Mouse (Mus musculus) forebrain, embryonic 11.5 days (tissue): Measurements from ENCODE around the gene Ss18l2. TPM values are rescaled to one million over a fixed set of nuclear protein-coding genes. Genes with fewer than 3 reads are reported as not detected.

ENCODE experiments used
- ATAC-seq: fragments of 200-750 bp; cut with Nextera tagmentation; replicated peaks from 2 replicates; pipeline ENCODE4 v1.8.0; 2017; ENCODE audit warnings: moderate TSS enrichment; ENCODE audit not compliant: low FRiP score
- DNase-seq: peaks from one replicate; pipeline ENCODE4 v3.0.0-alpha.2; 2017; ENCODE audit warnings: low spot score
- H3K27ac ChIP-seq: fragments of 300-500 bp; sonication (generic); 2 replicates; pipeline ENCODE4 v1.5.1; 2014; ENCODE audit warnings: low read depth, low read length
- H3K27me3 ChIP-seq: fragments of 300-500 bp; sonication (generic); 2 replicates; pipeline ENCODE4 v1.6.1; 2014; ENCODE audit warnings: mild to moderate bottlenecking, low read length, mixed read lengths; ENCODE audit not compliant: control insufficient read depth, insufficient read depth
- H3K36me3 ChIP-seq: fragments of 300-500 bp; sonication (generic); 2 replicates; pipeline ENCODE4 v1.6.1; 2014; ENCODE audit warnings: mild to moderate bottlenecking, low read length, moderate library complexity, mixed read lengths; ENCODE audit not compliant: control insufficient read depth, insufficient read depth
- H3K4me1 ChIP-seq: fragments of 300-500 bp; sonication (generic); replicated peaks from 2 replicates; pipeline ENCODE4 v1.6.1; 2014; ENCODE audit warnings: low read length, mixed read lengths; ENCODE audit not compliant: control insufficient read depth, insufficient read depth
- H3K4me2 ChIP-seq: fragments of 300-500 bp; sonication (generic); 2 replicates; pipeline ENCODE4 v1.6.1; 2014; ENCODE audit warnings: low read depth, mild to moderate bottlenecking, low read length, moderate library complexity, mixed read lengths; ENCODE audit not compliant: severe bottlenecking
- H3K4me3 ChIP-seq: fragments of 300-500 bp; sonication (generic); 2 replicates; pipeline ENCODE4 v1.5.1; 2014; ENCODE audit warnings: low read depth, low read length
- H3K9ac ChIP-seq: fragments of 300-500 bp; sonication (generic); 2 replicates; pipeline ENCODE4 v1.6.1; 2014; ENCODE audit warnings: low read length
- H3K9me3 ChIP-seq: fragments of 300-500 bp; sonication (generic); 2 replicates; pipeline ENCODE4 v1.6.1; 2016; ENCODE audit warnings: low read length, mixed read lengths; ENCODE audit not compliant: control insufficient read depth
- WGBS: fragments of 180-500 bp; shearing (Covaris S2); extraction: QIAGEN DNeasy Blood & Tissue Kit; methylation state at CpG from one replicate; pipeline ENCODE4 v1.1.7; 2014; 5-methylcytosine and 5-hydroxymethylcytosine counted together
- polyA plus RNA-seq: library from polyadenylated mRNA; unstranded; fragments of >200 nt; fragmentation: Nextera tagmentation; extraction: Ambion mirVana; gene quantifications from 2 replicates; pipeline ENCODE4 v1.2.1, GENCODE M21; 2014

The Ss18l2 gene
- polyA plus RNA-seq, 1 experiment from 2014 or later: 94.3 TPM

DNA sequence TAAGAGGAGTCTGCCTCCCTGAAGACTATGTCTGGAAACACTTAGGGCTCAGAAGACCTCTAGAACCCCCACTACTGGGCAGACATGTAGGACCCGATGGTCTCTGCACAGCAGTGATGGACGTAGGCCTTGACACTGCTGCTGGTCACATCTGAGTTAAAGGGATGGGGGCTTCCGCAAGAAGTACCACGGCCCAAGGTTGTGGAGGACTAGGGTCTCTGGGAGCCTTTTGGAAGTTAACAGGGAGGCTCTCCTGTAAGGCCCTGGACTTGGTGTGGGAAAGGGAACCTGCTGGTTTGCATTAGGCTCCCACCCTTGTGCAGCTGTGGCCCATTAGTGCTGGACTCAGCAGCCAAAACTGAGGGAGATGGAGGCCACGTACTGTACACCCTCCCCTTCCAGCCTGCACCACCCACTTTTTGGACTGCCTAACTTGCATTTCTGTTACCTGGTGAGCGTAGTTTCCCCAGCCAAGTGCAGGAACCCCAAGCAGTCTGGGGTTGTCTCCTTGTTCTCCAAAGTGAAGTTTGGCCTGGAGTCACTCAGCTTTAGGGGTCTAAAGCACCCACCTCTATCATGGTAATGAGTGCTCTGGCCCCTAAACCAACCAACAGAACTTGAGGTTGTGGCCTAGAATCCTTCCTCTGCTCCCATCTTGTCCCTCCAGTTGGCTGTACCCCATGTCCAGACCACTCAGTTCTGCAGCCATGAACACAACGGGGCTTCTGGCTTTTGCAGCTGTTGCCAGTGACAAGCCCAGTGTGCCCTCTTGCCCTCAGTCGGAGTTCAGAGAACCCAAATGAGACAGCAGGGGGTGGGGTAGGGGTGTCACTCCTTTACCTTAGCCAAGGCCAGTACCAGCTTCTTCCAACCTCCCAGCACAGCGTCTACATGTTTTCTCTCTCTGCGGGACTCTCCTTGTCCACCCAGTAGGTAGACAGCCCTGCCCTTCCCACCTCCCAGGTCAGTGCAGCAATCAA lies 48.0 kb downstream of the Ss18l2 start:
- Histone ChIP-seq H3K4me2 (peak overlapping the region; percentile 98), H3K9ac (no peak overlapping the region), H3K4me3 (peak overlapping the region; percentile 84; the same call in 1 of the 2 replicates), H3K27ac (no peak overlapping the region), H3K36me3 (peaks cover 3% of the 10 kb centered on the region; the same call in 1 of the 2 replicates), H3K4me1 (peaks cover 16% of the 10 kb centered on the region), H3K27me3 (no peaks in the 10 kb centered on the region), H3K9me3 (no peaks in the 10 kb centered on the region)
- no peak for ATAC-seq
- WGBS: 53% methylated on average over 10 of the region's 10 CpGs
- no peak for DNase-seq

DNA sequence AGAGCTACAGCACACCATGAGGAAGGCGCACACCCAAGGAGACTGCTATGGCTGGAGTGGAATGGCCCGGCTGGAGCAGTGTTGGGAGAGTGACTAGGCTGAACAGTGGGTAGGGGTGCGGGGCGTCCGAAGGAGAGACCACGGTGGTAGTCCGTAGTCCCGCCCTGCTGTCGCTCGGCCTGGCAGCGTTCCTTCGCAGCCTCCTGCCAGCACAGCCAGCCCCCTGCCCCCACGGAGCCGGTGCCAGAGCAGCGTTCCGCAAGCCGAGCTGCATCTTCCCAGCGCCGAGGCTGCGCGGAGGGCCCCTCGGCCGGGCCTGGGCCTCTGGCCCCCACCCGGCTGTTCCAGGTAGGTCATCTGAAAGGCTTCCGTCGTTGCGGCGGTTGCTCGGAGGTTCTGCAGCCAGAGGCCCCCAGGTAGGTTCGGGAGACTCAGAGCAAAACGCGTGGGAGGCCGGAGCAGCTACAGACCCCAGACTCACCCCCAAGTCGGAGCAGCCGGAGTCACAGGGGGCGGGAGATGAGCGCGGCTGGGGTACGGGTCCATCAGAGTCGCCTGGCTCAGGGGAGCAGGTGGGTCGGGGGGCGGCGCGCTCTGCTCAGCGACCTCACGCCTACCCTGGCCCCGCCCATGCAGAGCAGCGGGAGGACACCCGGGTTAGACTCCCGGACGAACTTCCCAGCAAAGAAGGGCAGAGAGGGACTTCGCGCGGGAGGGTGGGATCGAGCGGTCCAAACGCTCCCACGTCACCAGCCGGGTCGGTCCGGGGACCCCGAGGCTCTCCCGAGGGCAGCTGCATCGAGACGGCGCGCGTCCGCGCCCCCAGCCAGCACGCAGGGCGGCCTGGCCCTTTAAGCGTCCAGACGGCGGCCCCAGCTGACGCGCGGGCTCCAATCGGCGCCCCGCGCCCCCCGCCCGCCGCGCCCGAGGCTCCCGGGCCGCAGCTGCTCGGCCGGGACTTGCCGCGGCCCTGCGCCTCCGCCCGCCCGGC lies 49.3 kb downstream of the Ss18l2 start, which contains the start of gene Zfp651:
Zfp651 (plus strand) TSS at position 240 of the 991 bp plus-strand sequence.
- Histone ChIP-seq H3K27ac (peak within 1 kb of the TSS; percentile 88), H3K9ac (peak within 1 kb of the TSS; percentile 94), H3K4me1 (peaks cover 16% of the 10 kb centered on the region), H3K4me3 (peak within 1 kb of the TSS; percentile 84), H3K9me3 (no peaks in the 10 kb centered on the region), H3K4me2 (peak within 1 kb of the TSS; percentile 98), H3K36me3 (peaks cover 3% of the 10 kb centered on the region; the same call in 1 of the 2 replicates), H3K27me3 (no peaks in the 10 kb centered on the region)
- peak; percentile 80 for ATAC-seq
- DNase-seq: peak; percentile 89
- under 1% methylated on average over 83 of the region's 97 CpGs for WGBS

DNA sequence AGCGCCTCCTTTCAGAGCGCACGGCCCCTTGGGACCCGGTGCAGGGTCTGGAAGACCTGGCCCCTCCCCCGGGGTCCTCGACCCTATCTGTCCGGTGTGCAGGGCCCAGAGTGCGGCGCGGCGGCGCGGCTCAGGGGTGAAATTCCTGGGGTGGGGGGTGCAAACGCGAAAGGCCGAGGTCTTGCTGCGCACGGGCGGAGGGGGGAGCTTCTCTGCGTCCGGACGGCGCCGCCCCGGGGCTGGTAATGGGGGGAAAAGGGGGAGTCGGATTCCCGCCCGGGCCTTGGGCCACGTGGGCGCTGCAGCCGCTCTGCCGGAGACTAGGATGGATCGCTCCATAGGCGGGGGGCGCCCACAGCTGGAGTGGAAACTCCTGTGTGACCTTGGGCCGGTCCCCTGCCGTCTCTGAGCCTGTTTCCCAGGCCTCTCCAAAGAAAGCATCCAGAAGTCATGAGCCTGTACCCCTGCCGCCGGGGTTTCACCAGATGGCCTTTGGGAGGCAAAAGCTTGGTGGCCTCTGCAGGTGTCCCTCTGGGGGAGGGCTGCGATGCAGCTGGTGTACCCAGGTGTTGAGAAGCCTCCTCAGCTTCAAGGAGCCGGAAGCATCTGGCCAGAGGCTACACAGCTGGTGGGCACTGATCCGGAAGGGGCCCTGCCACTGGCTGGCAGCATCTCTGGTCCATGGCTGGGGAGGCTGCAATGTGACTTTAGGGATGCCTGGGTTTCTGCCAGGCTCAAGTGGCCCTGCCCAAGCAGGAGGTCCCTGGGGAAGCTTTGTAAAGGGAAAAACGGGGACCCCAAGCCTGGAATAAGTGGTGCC lies 50.4 kb downstream of the Ss18l2 start:
- H3K4me1 ChIP-seq: peaks cover 16% of the 10 kb centered on the region
- H3K9me3 ChIP-seq: no peaks in the 10 kb centered on the region
- H3K4me2 ChIP-seq: peak overlapping the region; percentile 98
- H3K36me3 ChIP-seq: peaks cover 3% of the 10 kb centered on the region; the same call in 1 of the 2 replicates
- peak overlapping the region; percentile 88 for H3K27ac ChIP-seq
- peak; percentile 68 for ATAC-seq
- DNase-seq: peak; percentile 92
- WGBS: under 1% methylated on average over 43 of the region's 43 CpGs
- peak overlapping the region; percentile 84 for H3K4me3 ChIP-seq
- H3K27me3 ChIP-seq: no peaks in the 10 kb centered on the region
- H3K9ac ChIP-seq: peak overlapping the region; percentile 94

DNA sequence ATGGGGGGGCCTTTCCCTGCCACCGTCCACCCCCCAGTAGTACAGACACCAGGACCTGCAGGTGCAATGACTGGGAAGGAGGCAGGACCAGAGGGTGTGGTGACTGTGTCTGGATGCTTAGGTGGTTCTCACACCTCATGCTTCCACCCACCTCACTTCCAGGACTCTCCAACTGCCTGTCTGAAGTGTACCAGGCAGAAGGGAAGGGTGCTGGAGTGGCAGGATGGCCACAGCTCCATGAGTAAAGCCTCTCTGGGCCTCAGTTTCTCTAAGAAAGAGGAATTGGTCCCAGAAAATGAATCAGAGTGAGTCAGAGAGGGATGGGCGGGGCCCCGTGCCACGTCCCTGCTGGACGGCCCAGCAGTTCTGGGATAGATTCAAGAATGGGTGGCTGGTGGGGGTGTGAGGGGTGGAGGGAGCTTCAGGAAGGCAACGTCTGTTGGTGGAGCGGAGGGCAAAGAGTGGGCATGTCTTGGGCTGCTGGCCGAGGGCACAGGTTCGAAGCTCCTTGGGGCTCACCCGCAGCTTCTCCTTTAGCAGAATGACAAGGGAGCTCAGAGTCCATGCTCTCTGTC lies 51.0 kb downstream of the Ss18l2 start:
- 63% methylated on average over 10 of the region's 10 CpGs for WGBS
- ATAC-seq (no peak), DNase-seq (peak; percentile 58)
- Histone ChIP-seq H3K4me3 (peak overlapping the region; percentile 84), H3K4me2 (peak overlapping the region; percentile 98), H3K4me1 (peaks cover 16% of the 10 kb centered on the region), H3K27me3 (no peaks in the 10 kb centered on the region), H3K27ac (no peak overlapping the region), H3K36me3 (no peaks in the 10 kb centered on the region; the same call in 1 of the 2 replicates), H3K9ac (peak overlapping the region; percentile 94), H3K9me3 (no peaks in the 10 kb centered on the region)

DNA sequence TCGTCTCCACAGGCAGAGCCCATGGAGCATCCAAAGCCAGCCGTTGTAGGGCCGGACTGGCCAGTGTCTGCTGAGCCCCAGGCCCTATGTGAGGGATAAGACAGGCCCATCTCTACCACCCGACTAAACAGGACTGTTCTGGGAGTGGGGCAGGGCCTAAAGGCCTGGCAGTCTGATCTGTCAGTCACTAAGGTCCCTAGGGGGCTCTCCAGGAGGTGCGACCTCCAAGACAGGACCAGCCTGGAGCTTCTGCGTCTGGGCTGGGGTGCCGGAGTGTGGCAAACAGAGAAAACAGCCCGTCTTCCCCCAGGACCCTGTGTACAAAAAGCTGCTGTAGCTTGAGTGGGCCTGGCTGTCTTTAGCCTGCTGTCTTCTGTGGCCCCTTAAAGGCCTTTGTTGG lies 51.7 kb downstream of the Ss18l2 start:
- 78% methylated on average over 8 of the region's 8 CpGs for WGBS
- Histone ChIP-seq H3K9me3 (no peaks in the 10 kb centered on the region), H3K9ac (no peak overlapping the region), H3K27me3 (no peaks in the 10 kb centered on the region), H3K4me2 (no peak overlapping the region), H3K4me1 (peaks cover 16% of the 10 kb centered on the region), H3K27ac (no peak overlapping the region), H3K36me3 (no peaks in the 10 kb centered on the region; the same call in 1 of the 2 replicates), H3K4me3 (no peak overlapping the region)
- peak; percentile 53 for DNase-seq
- no peak for ATAC-seq

DNA sequence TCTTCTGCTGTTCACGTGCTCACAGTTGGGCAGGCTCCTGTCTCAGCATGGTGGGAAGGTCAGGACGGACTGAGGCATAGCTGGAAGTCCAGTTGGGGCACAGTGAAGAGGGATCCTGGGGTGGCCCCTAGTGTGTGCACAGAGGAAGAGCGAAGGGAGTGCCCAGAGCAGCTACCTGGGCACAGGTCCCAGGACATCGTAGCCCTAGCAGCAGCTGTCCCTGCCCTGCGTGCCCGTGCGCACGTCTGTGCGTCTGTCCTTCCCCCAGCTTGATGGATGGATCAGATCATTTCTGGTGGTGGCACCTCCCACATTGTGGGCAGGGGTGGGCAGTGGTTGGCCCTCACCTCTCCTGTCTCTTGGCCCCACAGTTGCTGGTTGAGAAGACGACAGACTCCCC lies 52.1 kb downstream of the Ss18l2 start:
- H3K4me2 ChIP-seq: no peak overlapping the region
- no peak overlapping the region for H3K27ac ChIP-seq
- no peaks in the 10 kb centered on the region; the same call in 1 of the 2 replicates for H3K36me3 ChIP-seq
- DNase-seq (no peak), ATAC-seq (no peak)
- H3K9me3 ChIP-seq: no peaks in the 10 kb centered on the region
- 91% methylated on average over 10 of the region's 10 CpGs for WGBS
- H3K27me3 ChIP-seq: no peaks in the 10 kb centered on the region
- peaks cover 16% of the 10 kb centered on the region for H3K4me1 ChIP-seq
- no peak overlapping the region for H3K4me3 ChIP-seq
- H3K9ac ChIP-seq: no peak overlapping the region

DNA sequence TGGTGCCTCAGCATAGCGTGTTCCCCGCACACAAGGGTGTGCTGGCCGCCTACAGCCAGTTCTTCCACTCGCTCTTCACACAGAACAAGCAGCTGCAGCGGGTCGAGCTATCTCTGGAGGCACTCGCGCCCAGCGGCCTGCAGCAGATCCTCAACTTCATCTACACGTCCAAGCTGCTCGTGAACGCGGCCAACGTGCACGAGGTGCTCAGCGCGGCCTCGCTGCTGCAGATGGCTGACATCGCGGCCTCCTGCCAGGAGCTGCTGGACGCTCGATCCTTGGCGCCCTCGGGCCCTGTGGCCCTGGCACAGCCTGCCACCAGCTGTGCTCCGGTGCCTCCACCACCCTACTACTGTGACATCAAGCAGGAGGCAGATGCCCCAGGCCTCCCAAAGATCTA lies 52.6 kb downstream of the Ss18l2 start:
- no peak overlapping the region for H3K27ac ChIP-seq
- H3K9me3 ChIP-seq: no peaks in the 10 kb centered on the region
- peaks cover 16% of the 10 kb centered on the region for H3K4me1 ChIP-seq
- ATAC-seq (no peak), DNase-seq (peak; percentile 51)
- H3K27me3 ChIP-seq: no peaks in the 10 kb centered on the region
- 90% methylated on average over 25 of the region's 25 CpGs for WGBS
- H3K4me2 ChIP-seq: no peak overlapping the region
- H3K36me3 ChIP-seq: no peaks in the 10 kb centered on the region; the same call in 1 of the 2 replicates
- H3K4me3 ChIP-seq: no peak overlapping the region
- no peak overlapping the region for H3K9ac ChIP-seq
